9 mouse cellular contexts compared by ENCODE assay signal in the genomic region with DNA sequence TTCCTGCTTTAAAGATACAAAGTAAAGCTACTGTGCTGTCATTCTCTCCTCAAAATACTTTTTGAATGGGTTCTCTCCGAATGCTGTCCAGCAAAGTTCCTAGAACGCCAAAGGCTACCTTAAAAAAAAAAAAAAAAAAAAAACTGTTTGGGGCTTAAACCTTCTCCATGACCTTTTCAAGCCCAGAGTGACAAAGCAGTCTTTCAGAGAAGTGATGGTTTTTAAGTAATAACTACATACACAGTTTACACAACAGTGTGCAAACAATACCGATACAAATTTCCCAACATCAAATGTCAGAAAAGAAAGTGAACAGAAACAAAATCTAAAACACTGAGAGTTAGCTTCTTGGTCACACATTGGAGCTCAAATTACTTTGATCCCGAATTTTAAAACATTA. TPM values are rescaled to one million over a fixed set of nuclear protein-coding genes. Genes with fewer than 3 reads are reported as not detected.
A peak's percentile ranks its signal among the peaks of the same experiment; 100 is the strongest.
DNase-seq lines count a peak whose midpoint lies in the region; ATAC-seq and TF ChIP-seq lines count a peak whose summit lies in the region.
"Had no signal": no experiment of that assay in that cellular context is flagged by ENCODE, and none has a peak within 500 bp of the region (broad histone marks: within the 10 kb centered on the region; RNA-seq: fewer than 3 reads in every experiment).

No protein-coding gene starts in this region.

- no peak for TF ChIP-seq CTCF in liver, embryonic 14.5 days (IDR thresholded peaks at IDR 0.05; ENCODE audit: low read depth)

- peaks cover 30% of the 10 kb centered on the region for H3K4me1 ChIP-seq in erythroblast, embryonic 14.5 days (ENCODE audit: control insufficient read depth)
- H3K4me1 ChIP-seq in neural tube, embryonic 11.5 days (ENCODE audit: control insufficient read depth, insufficient read depth, low read length), result peaks cover 2% of the 10 kb centered on the region
- peaks cover 5 to 13% of the 10 kb centered on the region in 2 experiments; a peak in 3 of 4 replicates for H3K4me1 ChIP-seq in liver, embryonic 14.5 days (replicated peaks; ENCODE audit: control insufficient read depth in 2 of 2, insufficient read depth in 2 of 2, low read length in 1 of 2)

- no peaks in the 10 kb centered on the region for H3K9me3 ChIP-seq in erythroblast, embryonic 14.5 days (ENCODE audit: control insufficient read depth, low read length)
- H3K9me3 ChIP-seq in neural tube, embryonic 11.5 days (ENCODE audit: control insufficient read depth, low read length), result no peaks in the 10 kb centered on the region
- H3K9me3 ChIP-seq in liver, embryonic 14.5 days (ENCODE audit: control insufficient read depth, low read length), result no peaks in the 10 kb centered on the region

- 66% methylated on average over 4 of the region's 4 CpGs for WGBS in neural tube, embryonic 11.5 days
- WGBS in liver, embryonic 14.5 days (ENCODE audit: insufficient replicate concordance), result 49% methylated on average over 4 of the region's 4 CpGs

- H3K9ac ChIP-seq in neural tube, embryonic 11.5 days (ENCODE audit: low read length), result no peak overlapping the region
- no peak overlapping the region; the same call in 1 of the 2 replicates for H3K9ac ChIP-seq in liver, embryonic 14.5 days (replicated peaks)

- H3K4me2 ChIP-seq in neural tube, embryonic 11.5 days (ENCODE audit: low read depth), result peak overlapping the region; percentile 70; the same call in 1 of the 2 replicates
- peak overlapping the region; percentile 80 for H3K4me2 ChIP-seq in liver, embryonic 14.5 days (ENCODE audit: low read depth)

- no peak for TF ChIP-seq EP300 in liver, embryonic 14.5 days (IDR thresholded peaks at IDR 0.05; ENCODE audit: low read depth)

- no peaks in the 10 kb centered on the region for H3K27me3 ChIP-seq in erythroblast, embryonic 14.5 days (ENCODE audit: control insufficient read depth)
- no peaks in the 10 kb centered on the region for H3K27me3 ChIP-seq in neural tube, embryonic 11.5 days (ENCODE audit: control insufficient read depth, insufficient read depth, low read length)
- H3K27me3 ChIP-seq in liver, embryonic 14.5 days (ENCODE audit: control insufficient read depth, insufficient read depth, low read length), result no peaks in the 10 kb centered on the region

- no peak for ATAC-seq in erythroblast, adult 5-6 weeks (replicated peaks; ENCODE audit: low FRiP score, poor library complexity, severe bottlenecking)
- ATAC-seq in neural tube, embryonic 11.5 days (ENCODE audit: insufficient read depth, low FRiP score, low TSS enrichment), result no peak
- no peak for ATAC-seq in liver, embryonic 14.5 days (ENCODE audit: insufficient read depth)

- no peak for DNase-seq in neural tube, embryonic 11.5 days (ENCODE audit: low spot score)
- DNase-seq in neural tube, embryonic 10.5 days (ENCODE audit: extremely low spot score, low spot score), result no peak
- DNase-seq in liver, embryonic 14.5 days (ENCODE audit: low read depth in 3 of 3, low spot score in 3 of 3), result no peak
- DNase-seq in urinary bladder, postnatal 25 days (ENCODE audit: low spot score), result no peak
- DNase-seq in embryo, embryonic 10.5 days (ENCODE audit: low spot score), result no peak
- no peak for DNase-seq in thymus, adult 18-20 months
- DNase-seq: kidney, postnatal 14 days had no signal

- peaks cover 6% of the 10 kb centered on the region for H3K36me3 ChIP-seq in erythroblast, embryonic 14.5 days (ENCODE audit: control insufficient read depth)
- no peaks in the 10 kb centered on the region for H3K36me3 ChIP-seq in neural tube, embryonic 11.5 days (ENCODE audit: control insufficient read depth, insufficient read depth, low read length)
- H3K36me3 ChIP-seq in liver, embryonic 14.5 days (replicated peaks; ENCODE audit: control insufficient read depth, insufficient read depth, low read depth), result no peaks in the 10 kb centered on the region

- peak overlapping the region; percentile 77 for H3K4me3 ChIP-seq in erythroblast, embryonic 14.5 days (replicated peaks)
- H3K4me3 ChIP-seq in neural tube, embryonic 11.5 days (ENCODE audit: low read depth, low read length), result no peak overlapping the region
- peak overlapping the region in 1 of 2 experiments; percentile 86; a peak in 2 of 4 replicates for H3K4me3 ChIP-seq in liver, embryonic 14.5 days (ENCODE audit: insufficient read depth in 1 of 2, low read depth in 2 of 2, low read length in 2 of 2)

- H3K27ac ChIP-seq in neural tube, embryonic 11.5 days (ENCODE audit: low read depth, low read length), result no peak overlapping the region
- H3K27ac ChIP-seq in liver, embryonic 14.5 days, result no peak overlapping the region

RNA-seq across cellular contexts. Expression of a gene that starts 1.3 kb away (rescaled TPM):
- 0.07 and 0.08 TPM in 2 replicates for polyA plus RNA-seq in erythroblast, embryonic 14.5 days (2012)
- total RNA-seq in erythroblast, adult 5-6 weeks (2015; ENCODE audit: low replicate concordance), result 18.8 and 19.6 TPM in 2 replicates
- total RNA-seq in erythroblast, adult 5-6 weeks (2017; ENCODE audit: low replicate concordance), result 18.1 and 23.4 TPM in 2 replicates
- polyA plus RNA-seq in neural tube, embryonic 11.5 days (2014; fragmentation: Nextera tagmentation; extraction: Ambion mirVana), result 33.6 and 34.5 TPM in 2 replicates
- polyA plus RNA-seq in liver, embryonic 14.5 days (2012; rRNA removed), result 8.7 and 10.9 TPM in 2 replicates
- 25.5 and 27.3 TPM in 2 replicates for polyA plus RNA-seq in liver, embryonic 14.5 days (2014; fragmentation: Nextera tagmentation; extraction: Ambion mirVana)

RNA-seq across cellular contexts. Expression of a gene that starts 55.8 kb away (rescaled TPM):
- 0.11 and 0.33 TPM in 2 replicates for polyA plus RNA-seq in erythroblast, embryonic 14.5 days (2012)
- 22.2 and 51.7 TPM in 2 replicates for total RNA-seq in erythroblast, adult 5-6 weeks (2015; ENCODE audit: low replicate concordance)
- total RNA-seq in erythroblast, adult 5-6 weeks (2017; ENCODE audit: low replicate concordance), result 22.9 and 24.1 TPM in 2 replicates
- polyA plus RNA-seq in neural tube, embryonic 11.5 days (2014; fragmentation: Nextera tagmentation; extraction: Ambion mirVana), result 36.1 and 36.4 TPM in 2 replicates
- polyA plus RNA-seq in liver, embryonic 14.5 days (2012; rRNA removed), result 10.1 and 15.1 TPM in 2 replicates
- 13.8 and 15.8 TPM in 2 replicates for polyA plus RNA-seq in liver, embryonic 14.5 days (2014; fragmentation: Nextera tagmentation; extraction: Ambion mirVana)
